ENCODE assay signal across 11 mouse cellular contexts in genomic region chr2:32549764-32550163, GRCm38 (mm10). TPM values are rescaled to one million over a fixed set of nuclear protein-coding genes. Genes with fewer than 3 reads are reported as not detected.
DNase-seq lines count a peak whose midpoint lies in the region; ATAC-seq lines count a peak whose summit lies in the region.
"Had no signal": no experiment of that assay in that cellular context is flagged by ENCODE, and none has a peak within 500 bp of the region (broad histone marks: within the 10 kb centered on the region; RNA-seq: fewer than 3 reads in every experiment).

No protein-coding gene starts in this region.

- H3K4me3 ChIP-seq in intestine, embryonic 16.5 days (ENCODE audit: low read length): no peak overlapping the region
- H3K4me3 ChIP-seq: megakaryocyte, embryonic 14.5 days had no signal

- WGBS in intestine, embryonic 16.5 days: 46% methylated on average over 6 of the region's 6 CpGs

- DNase-seq in urinary bladder, postnatal 14 days (ENCODE audit: low spot score): peak; percentile 64
- DNase-seq in urinary bladder, postnatal 10 days (ENCODE audit: low spot score): no peak
- DNase-seq in gastrocnemius, adult 8-10 months (ENCODE audit: low spot score in 2 of 2): peak; percentile 81 to 86
- peak; percentile 51 for DNase-seq in testis, postnatal 14 days (ENCODE audit: low spot score)
- no peak for DNase-seq in frontal cortex, postnatal 14 days (ENCODE audit: low spot score in 2 of 2)
- DNase-seq in left cerebral cortex, adult 8-10 months (ENCODE audit: low spot score in 2 of 2): no peak
- DNase-seq in cerebellum, adult 8-10 months: no peak

- no peaks in the 10 kb centered on the region for H3K9me3 ChIP-seq in intestine, embryonic 16.5 days (ENCODE audit: control insufficient read depth, low read length)
- H3K9me3 ChIP-seq: megakaryocyte, embryonic 14.5 days had no signal

- no peaks in the 10 kb centered on the region for H3K36me3 ChIP-seq in intestine, embryonic 16.5 days (ENCODE audit: control insufficient read depth, insufficient read depth, low read length)

- H3K27ac ChIP-seq in intestine, embryonic 16.5 days (ENCODE audit: low read length): peak overlapping the region; percentile 20

- H3K27me3 ChIP-seq in intestine, embryonic 16.5 days (replicated peaks; ENCODE audit: control insufficient read depth, insufficient read depth, low read length): no peaks in the 10 kb centered on the region

- H3K4me2 ChIP-seq in intestine, embryonic 16.5 days (ENCODE audit: low read depth, low read length): no peak overlapping the region

- 0 out of 2 replicates have a peak, but pooled peaks have one; percentile 15 for ATAC-seq in intestine, embryonic 16.5 days

- no peak overlapping the region for H3K9ac ChIP-seq in intestine, embryonic 16.5 days (ENCODE audit: low read depth, low read length)

- peaks cover 30% of the 10 kb centered on the region for H3K4me1 ChIP-seq in intestine, embryonic 16.5 days (ENCODE audit: control insufficient read depth, insufficient read depth, low read length)

RNA-seq across cellular contexts. Expression of gene Fam102a, which starts 14.6 kb away (rescaled TPM):
- total RNA-seq in gastrocnemius, adult 8-10 months (2022): 1 to 10 TPM; 1.6 to 3.8 (median 2.9) TPM
- polyA plus RNA-seq in intestine, embryonic 16.5 days (2015; fragmentation: Nextera tagmentation; extraction: Ambion mirVana): 7.6 and 9.4 TPM in 2 replicates
- 10 to 100 TPM; 69.0 to 78.6 (median 70.5) TPM for total RNA-seq in left cerebral cortex, adult 8-10 months (2022)

RNA-seq across cellular contexts. Expression of gene Dpm2, which starts 20.9 kb away (rescaled TPM):
- 10 to 100 TPM in 3 of 4 experiments, 1 to 10 TPM in 1; 9.2 to 15.0 (median 10.6) TPM for total RNA-seq in gastrocnemius, adult 8-10 months (2022)
- polyA plus RNA-seq in intestine, embryonic 16.5 days (2015; fragmentation: Nextera tagmentation; extraction: Ambion mirVana): 123 and 128 TPM in 2 replicates
- total RNA-seq in left cerebral cortex, adult 8-10 months (2022): 10 to 100 TPM; 71.2 to 78.7 (median 72.8) TPM

RNA-seq across cellular contexts. Expression of gene Pip5kl1, which starts 24.8 kb away (rescaled TPM):
- not detected for total RNA-seq in gastrocnemius, adult 8-10 months (2022)
- 0.33 and 0.34 TPM in 2 replicates for polyA plus RNA-seq in intestine, embryonic 16.5 days (2015; fragmentation: Nextera tagmentation; extraction: Ambion mirVana)
- 10 to 100 TPM in 2 of 4 experiments, 1 to 10 TPM in 2; 9.3 to 11.0 (median 10.0) TPM for total RNA-seq in left cerebral cortex, adult 8-10 months (2022)

RNA-seq across cellular contexts. Expression of gene 9430097D07Rik, which starts 25.7 kb away (rescaled TPM):
- total RNA-seq in gastrocnemius, adult 8-10 months (2022): not detected
- not detected in 2 replicates for polyA plus RNA-seq in intestine, embryonic 16.5 days (2015; fragmentation: Nextera tagmentation; extraction: Ambion mirVana)
- total RNA-seq in left cerebral cortex, adult 8-10 months (2022): 1 to 10 TPM in 2 of 4 experiments, under 1 TPM in 2; 0.84 to 2.4 (median 1.1) TPM
- polyA plus RNA-seq: gonadal fat pad, adult 2 months; spleen, adult 2 months had no signal

RNA-seq across cellular contexts. Expression of gene St6galnac4, which starts 37.1 kb away (rescaled TPM):
- total RNA-seq in gastrocnemius, adult 8-10 months (2022): 10 to 100 TPM; 11.4 to 15.5 (median 13.8) TPM
- 14.7 and 16.5 TPM in 2 replicates for polyA plus RNA-seq in intestine, embryonic 16.5 days (2015; fragmentation: Nextera tagmentation; extraction: Ambion mirVana)
- total RNA-seq in left cerebral cortex, adult 8-10 months (2022): 10 to 100 TPM; 33.9 to 36.5 (median 34.8) TPM

Comparison
In these comparisons a context has a peak if more than half of its experiments do, and no peak if none do; other contexts are left out.
1. DNase-seq: peak in urinary bladder, postnatal 14 days (single experiment), gastrocnemius, adult 8-10 months (2 of 2) and testis, postnatal 14 days (single experiment); none in urinary bladder, postnatal 10 days (single experiment), frontal cortex, postnatal 14 days (0 of 2), left cerebral cortex, adult 8-10 months (0 of 2) and cerebellum, adult 8-10 months (single experiment).
2. RNA of gene Fam102a, which starts 14.6 kb away (total RNA-seq): 69.0 to 78.6 TPM in left cerebral cortex, adult 8-10 months; 1.6 to 3.8 TPM in gastrocnemius, adult 8-10 months; every median in the first group is over 10 times any median in the second.
3. RNA of gene Dpm2, which starts 20.9 kb away (total RNA-seq): 71.2 to 78.7 TPM in left cerebral cortex, adult 8-10 months; 9.2 to 15.0 TPM in gastrocnemius, adult 8-10 months; every median in the first group is over 4 times any median in the second.
4. RNA of gene Pip5kl1, which starts 24.8 kb away (total RNA-seq): 9.3 to 11.0 TPM in left cerebral cortex, adult 8-10 months; not detected in gastrocnemius, adult 8-10 months; every median in the first group is over 10 times any median in the second.